14 mouse cellular contexts compared by ENCODE assay signal in genomic region chr12:13834723-13835122, GRCm38 (mm10).
"Had no signal": no experiment of that assay in that cellular context is flagged by ENCODE, and none has a peak within 500 bp of the region (broad histone marks: within the 10 kb centered on the region; RNA-seq: fewer than 3 reads in every experiment).

No protein-coding gene starts in this region.

- H3K9me3 ChIP-seq: liver, embryonic 13.5 days; midbrain, embryonic 15.5 days; neural tube, embryonic 13.5 days had no signal

- H3K4me1 ChIP-seq: liver, embryonic 13.5 days; midbrain, embryonic 15.5 days; neural tube, embryonic 13.5 days had no signal

- H3K4me2 ChIP-seq: liver, embryonic 13.5 days; midbrain, embryonic 11.5 days; midbrain, embryonic 15.5 days; neural tube, embryonic 13.5 days had no signal

- H3K9ac ChIP-seq: liver, embryonic 13.5 days; midbrain, embryonic 15.5 days; neural tube, embryonic 13.5 days had no signal

- ATAC-seq: midbrain, embryonic 15.5 days had no signal

- H3K4me3 ChIP-seq: layer of hippocampus, adult 2 months; liver, embryonic 13.5 days; midbrain, embryonic 15.5 days; myocyte; neural tube, embryonic 13.5 days had no signal

- H3K27ac ChIP-seq: layer of hippocampus, adult 2 months; liver, embryonic 13.5 days; midbrain, embryonic 15.5 days; neural tube, embryonic 13.5 days had no signal

- DNase-seq: kidney, adult 9 months; kidney, postnatal 14 days; kidney, postnatal 4 days; liver, embryonic 13.5 days; lung, adult 2 months; lung, postnatal 14 days; lung, postnatal 4 days; thymus, adult 18-20 months; thymus, postnatal 36 days had no signal

- H3K27me3 ChIP-seq: liver, embryonic 13.5 days; midbrain, embryonic 15.5 days; neural tube, embryonic 13.5 days had no signal

- H3K36me3 ChIP-seq: liver, embryonic 13.5 days; midbrain, embryonic 15.5 days; neural tube, embryonic 13.5 days had no signal
